Mouse (Mus musculus) urinary bladder, postnatal 25 days (tissue): ENCODE measurements around the gene Phldb2.
A peak's percentile ranks its signal among the peaks of the same experiment; 100 is the strongest.

Experiments used
- DNase-seq: peaks from one replicate; pipeline ENCODE4 v3.0.0; 2022; ENCODE audit warnings: low spot score

Phldb2 gene

GRCm38 (mm10) chr16:45791286-45791685, 162.1 kb downstream of the Phldb2 start:
- DNase-seq: no peak

- DNase-seq: no peak
Measured at GRCm38 (mm10) chr16:45789311-45789710, 164.1 kb downstream of the Phldb2 start.

GRCm38 (mm10) chr16:45787650-45788049, 165.7 kb downstream of the Phldb2 start:
- DNase-seq: no peak

GRCm38 (mm10) chr16:45786639-45787038, 166.8 kb downstream of the Phldb2 start:
- DNase-seq: no peak

- no peak for DNase-seq
Measured at GRCm38 (mm10) chr16:45780001-45780400, 173.4 kb downstream of the Phldb2 start.

- no peak for DNase-seq
Measured at GRCm38 (mm10) chr16:45774813-45775212, 178.6 kb downstream of the Phldb2 start.

GRCm38 (mm10) chr16:45770914-45771313, 182.5 kb downstream of the Phldb2 start:
- DNase-seq: no peak

- no peak for DNase-seq
Measured at GRCm38 (mm10) chr16:45767853-45768640, 185.4 kb downstream of the Phldb2 start.

- no peak for DNase-seq
Measured at GRCm38 (mm10) chr16:45767434-45767833, 186.0 kb downstream of the Phldb2 start.

- no peak for DNase-seq
Measured at GRCm38 (mm10) chr16:45765801-45766494, 187.4 kb downstream of the Phldb2 start.

- no peak for DNase-seq
Measured at GRCm38 (mm10) chr16:45765102-45765501, 188.3 kb downstream of the Phldb2 start.

GRCm38 (mm10) chr16:45762859-45763505, 190.4 kb downstream of the Phldb2 start:
- DNase-seq: no peak

- no peak for DNase-seq
Measured at GRCm38 (mm10) chr16:45761425-45761824, 192.0 kb downstream of the Phldb2 start.

GRCm38 (mm10) chr16:45758726-45759269, 194.6 kb downstream of the Phldb2 start:
- no peak for DNase-seq

- DNase-seq: no peak
Measured at GRCm38 (mm10) chr16:45757421-45758078, 195.8 kb downstream of the Phldb2 start.

- no peak for DNase-seq
Measured at GRCm38 (mm10) chr16:45756855-45757254, 196.5 kb downstream of the Phldb2 start.

- DNase-seq: no peak
Measured at GRCm38 (mm10) chr16:45743591-45744144, 209.7 kb downstream of the Phldb2 start.

GRCm38 (mm10) chr16:45742615-45743476, 210.6 kb downstream of the Phldb2 start, which contains the start of gene Abhd10:
Gene Abhd10 (minus strand): TSS chr16:45742955.
- peak; percentile 96 for DNase-seq

- no peak for DNase-seq
Measured at GRCm38 (mm10) chr16:45737880-45738279, 215.5 kb downstream of the Phldb2 start.

- DNase-seq: no peak
Measured at GRCm38 (mm10) chr16:45736724-45737123, 216.7 kb downstream of the Phldb2 start.

GRCm38 (mm10) chr16:45729163-45729562, 224.2 kb downstream of the Phldb2 start:
- no peak for DNase-seq
